Mouse (Mus musculus) adrenal gland, postnatal 25 days (tissue): Measurements from ENCODE around the gene Phf12. TPM values are rescaled to one million over a fixed set of nuclear protein-coding genes. Genes with fewer than 3 reads are reported as not detected.

Source experiments
- DNase-seq: peaks from one replicate; pipeline ENCODE4 v3.0.0; 2021; ENCODE audit warnings: mixed read lengths
- total RNA-seq: library from RNA; stranded (reverse); gene quantifications from 2 replicates; pipeline ENCODE4 v1.2.3, GENCODE M21; 2021

The Phf12 gene
- total RNA-seq, 1 experiment from 2014 or later = 79.8 TPM

GRCm38 (mm10) chr11:77970718-77971117 is 11.8 kb upstream of the Phf12 start:
- DNase-seq = no peak

DNA sequence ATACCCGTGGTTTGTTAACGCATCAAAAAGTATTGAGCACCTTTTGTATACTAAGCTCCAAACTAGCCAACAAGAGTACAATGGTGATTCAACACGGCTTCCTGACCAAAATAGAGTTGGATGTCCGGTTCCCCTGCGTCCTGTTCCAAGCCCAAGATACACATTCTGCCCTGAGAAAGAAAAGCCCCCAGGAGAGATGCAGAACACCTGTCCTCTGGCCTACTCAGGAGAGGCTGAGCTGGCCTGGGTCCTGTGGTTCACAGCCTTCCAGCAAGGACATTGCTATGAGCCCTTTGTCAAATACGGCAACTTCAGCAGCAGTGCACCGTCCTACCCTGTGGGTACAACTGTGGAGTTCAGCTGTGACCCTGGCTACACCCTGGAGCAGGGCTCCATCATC is 9.0 kb upstream of the Phf12 start:
- DNase-seq = no peak

GRCm38 (mm10) chr11:77974325-77974724 is 8.2 kb upstream of the Phf12 start:
- no peak for DNase-seq

DNA sequence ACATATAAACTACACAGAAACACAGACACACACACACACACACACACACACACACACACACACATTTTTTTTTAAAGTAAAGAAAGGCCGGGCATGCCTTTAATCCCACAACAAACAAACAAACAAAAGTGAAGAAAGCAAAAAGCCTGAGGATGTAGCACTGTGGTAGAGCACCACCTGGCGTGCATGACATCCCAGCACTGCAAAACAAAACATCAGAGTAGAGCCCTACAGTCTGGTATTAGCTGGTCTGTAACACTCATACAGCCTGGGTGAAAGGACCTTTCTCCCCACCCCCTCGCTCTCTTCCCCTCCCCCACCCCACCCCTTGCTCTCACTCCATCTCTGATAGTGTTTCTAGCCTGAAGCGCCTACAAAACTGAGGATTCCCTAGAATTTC is 6.7 kb upstream of the Phf12 start:
- no peak for DNase-seq

DNA sequence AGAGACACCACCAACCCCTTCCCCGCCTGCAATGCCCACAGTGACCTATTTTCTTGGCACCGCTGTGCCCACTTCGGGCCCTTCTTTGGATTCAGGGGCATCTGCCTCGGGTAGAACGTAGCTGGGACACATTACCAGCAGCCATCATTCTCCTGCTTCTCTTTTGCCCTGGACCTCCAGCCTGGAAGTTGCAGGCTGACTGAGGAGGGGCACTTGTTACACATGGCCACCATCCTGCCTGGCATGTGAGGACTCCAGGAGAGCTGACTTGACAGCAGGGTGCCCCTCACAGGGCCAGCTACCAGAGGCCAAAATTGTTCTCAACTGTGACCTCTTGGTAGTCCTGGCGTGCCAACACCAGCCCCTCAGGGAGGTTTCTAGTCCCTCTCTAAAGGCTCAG is 4.4 kb upstream of the Phf12 start:
- DNase-seq = no peak

- DNase-seq = no peak
These were observed 3.2 kb upstream of the Phf12 start for GRCm38 (mm10) chr11:77979221-77979809.

DNA sequence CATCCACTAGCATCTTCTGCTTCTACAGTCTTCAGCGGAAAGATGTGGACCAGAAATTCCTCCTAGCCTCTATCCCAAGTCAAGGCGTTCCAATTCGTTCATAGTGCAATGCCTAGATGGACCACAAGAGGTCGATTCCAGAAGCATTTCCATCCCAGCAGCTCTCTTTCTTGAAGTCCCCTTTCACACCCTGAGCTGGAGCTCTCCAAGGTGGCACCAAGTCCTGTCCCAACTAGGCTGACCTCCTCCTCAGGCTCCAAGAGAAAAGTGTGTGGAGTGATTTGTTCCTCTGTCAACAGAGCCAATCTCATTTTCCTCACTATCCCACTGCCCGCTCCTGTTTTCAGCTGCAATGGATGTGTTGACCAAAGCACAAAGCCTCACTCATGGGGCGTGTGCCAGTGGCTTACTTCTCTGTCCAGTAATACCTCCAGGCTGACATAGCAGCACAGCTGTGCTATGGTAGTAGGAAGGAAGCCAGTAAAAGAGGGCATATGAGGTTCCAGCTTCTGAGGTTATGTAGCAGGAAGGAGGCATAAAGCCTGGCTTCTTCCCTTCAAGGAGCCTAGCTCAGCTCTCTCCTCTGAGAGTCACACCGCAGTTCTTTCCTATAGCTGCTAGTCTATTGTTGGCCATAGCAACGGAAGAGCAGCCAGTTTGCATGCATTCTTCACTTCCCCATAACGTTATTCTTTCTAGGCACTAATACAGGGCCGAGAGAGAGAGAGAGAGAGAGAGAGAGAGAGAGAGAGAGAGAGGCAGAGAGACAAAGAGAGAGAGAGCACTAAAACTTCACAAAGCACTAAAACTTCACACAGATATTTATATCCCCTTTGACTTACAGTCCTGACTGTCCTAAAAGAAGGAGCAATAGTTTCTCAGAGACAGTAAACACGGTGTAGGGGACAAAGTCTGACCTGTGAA is 2.0 kb upstream of the Phf12 start:
- DNase-seq = no peak

GRCm38 (mm10) chr11:77981609-77982440 is 729 bp upstream of the Phf12 start:
- peak; percentile 81 for DNase-seq

DNA sequence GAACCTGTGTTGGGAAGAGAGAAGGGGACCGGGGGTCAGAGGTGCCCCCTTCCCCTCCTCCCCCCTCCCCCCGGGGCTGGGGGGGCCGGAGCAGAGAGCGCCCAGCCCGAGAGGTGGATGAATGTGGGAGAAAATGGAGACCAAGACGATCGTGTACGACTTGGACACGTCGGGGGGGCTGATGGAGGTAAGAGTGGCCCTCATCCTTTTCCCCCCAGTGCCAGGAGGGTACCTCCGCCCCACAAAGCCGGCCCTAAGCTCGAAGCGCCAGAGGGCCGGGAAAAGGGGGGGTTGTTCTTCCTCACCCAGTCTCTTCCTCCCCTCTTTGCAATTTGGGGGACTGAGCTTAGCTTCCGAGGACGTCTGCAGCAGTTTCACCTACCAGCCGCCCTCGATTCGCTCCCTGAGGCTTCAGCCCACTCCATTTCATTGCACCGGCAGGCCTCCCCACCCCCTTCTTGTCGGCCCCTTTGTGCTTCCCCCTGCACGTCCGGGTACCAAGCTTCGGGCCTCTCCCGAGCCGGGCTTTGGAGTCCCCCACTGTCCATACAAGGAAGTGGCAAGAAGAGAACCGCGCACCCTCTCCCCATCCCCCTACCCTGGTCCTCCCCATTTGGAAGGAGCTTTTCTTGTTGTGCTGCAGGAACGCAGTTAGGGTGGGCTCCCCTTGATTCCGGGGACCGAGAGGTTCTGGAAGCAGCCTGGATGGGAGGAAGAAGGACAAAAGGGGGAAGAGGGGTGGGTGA is 810 bp downstream of the Phf12 start:
- DNase-seq = peak; percentile 50

DNA sequence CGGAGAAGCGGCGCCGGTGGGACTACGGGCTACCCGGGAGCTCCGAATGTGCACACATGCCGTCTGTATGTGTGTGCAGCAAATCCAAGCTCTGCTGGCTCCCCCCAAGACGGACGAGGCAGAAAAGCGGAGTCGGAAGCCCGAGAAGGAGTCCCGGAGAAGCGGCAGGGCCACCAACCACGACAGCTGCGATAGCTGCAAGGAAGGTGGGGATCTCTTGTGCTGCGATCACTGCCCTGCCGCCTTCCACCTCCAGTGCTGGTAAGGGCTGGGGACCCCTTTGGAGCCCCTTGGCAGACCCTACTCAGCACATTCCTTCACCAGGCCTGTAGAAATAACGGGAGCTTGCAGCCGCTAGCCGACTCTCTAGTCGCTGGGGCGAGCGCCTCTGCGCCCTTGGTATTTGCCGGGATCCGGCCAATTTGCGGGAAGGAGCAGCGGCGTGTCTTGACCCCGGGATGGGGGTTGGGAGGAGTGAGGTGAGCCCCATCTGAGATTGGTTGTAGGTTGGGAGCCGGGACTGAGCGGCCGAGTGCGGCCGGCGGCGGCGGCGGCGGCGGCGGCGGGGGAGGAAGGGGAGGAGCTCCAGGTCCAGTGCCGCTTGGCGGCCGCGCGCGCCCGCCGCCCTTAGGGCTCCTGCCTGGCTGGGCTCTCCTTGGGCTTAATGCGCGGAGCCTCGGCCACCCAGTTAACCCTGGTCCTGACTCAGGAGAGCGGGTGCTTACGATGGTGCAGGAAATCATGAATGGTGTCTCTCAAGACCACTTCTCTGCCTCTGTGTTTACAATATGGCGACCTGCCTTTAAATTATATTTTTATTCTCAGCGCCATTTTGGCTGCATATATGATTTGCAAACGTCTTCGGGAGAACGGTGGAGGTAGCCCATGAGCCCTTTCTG is 1.6 kb downstream of the Phf12 start:
- peak; percentile 77 for DNase-seq

DNA sequence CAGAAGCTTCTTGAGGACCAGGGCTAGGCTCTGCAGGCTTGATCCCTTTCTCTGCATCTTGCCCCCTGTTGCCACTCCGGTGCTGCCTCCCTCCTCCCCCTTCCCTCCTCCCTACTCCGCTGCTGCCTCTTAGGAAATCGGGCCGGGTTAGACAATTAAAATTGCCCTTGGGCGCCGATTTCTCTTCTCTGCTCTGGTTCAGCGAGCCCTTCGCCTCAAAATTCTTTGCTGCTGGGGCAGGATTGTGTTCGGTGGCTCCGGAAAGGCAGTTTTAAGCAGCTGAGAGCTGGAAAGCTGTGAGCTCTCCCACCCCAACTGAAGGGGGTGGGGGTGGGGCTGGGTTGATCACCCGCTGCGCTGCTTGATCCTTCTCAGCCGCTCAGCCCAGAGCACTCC is 2.3 kb downstream of the Phf12 start:
- peak; percentile 54 for DNase-seq

GRCm38 (mm10) chr11:77985541-77986065 is 3.0 kb downstream of the Phf12 start:
- no peak for DNase-seq

- no peak for DNase-seq
These were observed 6.6 kb downstream of the Phf12 start for GRCm38 (mm10) chr11:77989071-77989690.

DNA sequence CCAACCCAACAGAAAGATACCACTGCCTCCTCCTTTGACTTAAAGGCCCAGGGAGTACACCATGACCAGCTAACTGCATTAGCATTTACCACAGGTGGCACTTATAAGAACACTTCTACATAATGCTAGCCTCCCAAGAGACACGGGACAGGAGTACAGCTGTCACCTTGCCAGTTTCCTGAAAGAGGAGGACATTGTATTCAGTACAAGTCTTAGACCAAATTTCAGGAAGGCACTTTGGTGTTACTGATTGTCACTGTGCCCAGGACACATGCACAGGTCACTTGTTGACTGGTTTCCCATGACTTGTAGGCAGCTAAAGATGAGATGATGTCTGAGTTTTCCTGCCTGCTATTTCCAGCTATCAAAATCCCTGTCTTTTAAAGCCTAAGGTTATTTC is 13.0 kb downstream of the Phf12 start:
- no peak for DNase-seq

GRCm38 (mm10) chr11:78006446-78006845 is 23.9 kb downstream of the Phf12 start:
- DNase-seq = no peak

DNA sequence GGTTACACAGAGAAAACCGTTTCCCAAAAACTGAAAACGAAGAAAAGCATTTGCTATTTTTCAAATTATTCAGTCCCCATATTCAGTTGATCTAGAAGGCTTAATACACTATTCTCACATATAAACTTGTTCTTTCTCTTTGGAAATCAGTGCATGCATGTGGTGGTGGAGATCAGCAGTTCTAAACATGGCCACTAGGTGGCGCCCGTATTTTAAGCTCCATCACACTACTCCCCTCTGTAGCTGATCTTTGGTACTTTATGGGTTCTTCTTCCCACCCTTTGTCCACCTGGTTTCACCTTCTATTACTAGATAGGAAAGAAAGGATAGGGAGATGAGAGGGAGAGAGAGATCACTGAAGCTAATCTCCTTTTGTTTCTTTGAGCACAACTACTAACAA is 37.1 kb downstream of the Phf12 start:
- DNase-seq = peak; percentile 72

DNA sequence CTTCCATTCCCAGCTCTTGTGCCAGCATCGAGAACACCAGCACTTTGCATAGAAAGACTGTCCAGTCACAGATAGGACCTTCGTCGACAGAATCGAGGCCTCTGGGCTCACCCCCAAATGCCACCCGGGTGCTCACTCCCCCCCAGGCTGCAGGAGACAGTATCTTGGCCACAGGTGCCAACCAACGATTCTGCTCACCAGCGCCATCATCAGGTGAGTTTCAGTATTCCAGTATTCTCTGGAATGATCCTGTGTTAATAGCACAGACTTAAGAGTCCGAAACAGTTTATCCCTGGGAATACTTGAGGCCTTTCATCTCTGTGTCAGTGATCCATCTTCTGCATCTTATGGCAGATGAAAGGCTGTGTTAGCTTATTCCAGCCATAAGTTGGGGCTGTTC is 41.1 kb downstream of the Phf12 start:
- no peak for DNase-seq

DNA sequence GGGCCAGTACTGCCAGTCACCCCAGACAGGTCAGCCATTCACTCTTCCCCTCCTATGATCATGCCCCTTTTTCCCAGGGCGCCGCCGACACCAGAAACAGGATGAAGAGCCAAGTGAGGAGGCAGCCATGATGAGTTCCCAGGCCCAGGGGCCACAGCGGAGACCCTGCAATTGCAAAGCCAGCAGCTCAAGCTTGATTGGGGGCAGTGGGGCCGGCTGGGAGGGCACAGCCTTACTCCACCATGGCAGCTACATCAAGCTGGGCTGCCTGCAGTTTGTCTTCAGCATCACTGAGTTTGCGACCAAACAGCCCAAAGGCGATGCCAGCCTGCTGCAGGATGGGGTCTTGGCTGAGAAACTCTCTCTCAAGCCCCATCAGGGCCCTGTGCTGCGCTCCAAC is 46.7 kb downstream of the Phf12 start:
- no peak for DNase-seq

DNA sequence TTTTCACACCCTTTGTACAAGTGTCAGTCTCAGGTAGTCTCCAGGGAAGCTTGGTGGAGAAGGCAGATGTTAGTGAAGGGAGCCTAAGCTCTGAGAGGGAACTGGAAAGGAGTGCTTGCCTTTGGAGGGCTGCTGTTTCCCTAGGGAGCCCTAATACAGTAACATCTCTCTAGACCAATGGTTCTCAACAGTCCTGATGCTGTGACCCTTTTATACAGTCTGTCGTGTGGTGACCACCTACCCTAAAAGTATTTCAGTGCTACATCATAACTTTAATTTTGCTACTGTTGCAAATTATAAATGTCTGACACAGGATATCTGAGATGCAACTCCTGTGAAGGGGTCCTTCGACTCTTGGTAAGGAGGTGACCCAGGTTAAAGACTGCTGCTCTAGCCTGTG is 48.0 kb downstream of the Phf12 start:
- no peak for DNase-seq

DNA sequence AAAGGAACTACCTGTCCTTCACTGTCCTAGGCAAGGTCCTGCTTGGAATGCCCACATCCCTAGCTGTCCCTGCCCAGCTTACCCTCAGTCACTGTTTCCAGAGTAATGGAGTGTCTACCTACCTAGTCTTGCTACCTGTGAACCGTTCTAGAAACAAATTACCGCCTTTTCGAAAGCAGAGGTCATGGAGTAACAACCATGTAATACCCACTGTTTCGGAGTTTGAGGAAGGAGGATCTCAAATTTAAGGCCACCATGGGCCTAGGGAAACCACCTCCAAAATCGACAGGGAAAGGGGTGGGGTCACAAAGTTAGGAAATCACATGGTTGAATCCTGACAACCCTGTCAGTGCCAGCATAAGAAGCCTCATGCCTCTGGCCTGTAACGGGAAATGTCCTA is 48.8 kb downstream of the Phf12 start:
- DNase-seq = no peak
